Mouse (Mus musculus) gastrocnemius, adult 2 months (tissue): ENCODE measurements around the gene Fam198a. TPM values are rescaled to one million over a fixed set of nuclear protein-coding genes. Genes with fewer than 3 reads are reported as not detected.

ENCODE experiments used
- DNase-seq: peaks from one replicate; pipeline ENCODE4 v3.0.0; 2022
- H3K27ac ChIP-seq: fragments of 200-600 bp; 2 replicates; pipeline ENCODE4 v1.8.1; 2022; ENCODE audit warnings: mild to moderate bottlenecking
- H3K4me3 ChIP-seq: fragments of 200-600 bp; 2 replicates; pipeline ENCODE4 v1.8.1; 2022; ENCODE audit warnings: mild to moderate bottlenecking, moderate library complexity
- CTCF ChIP-seq: fragments of 200-600 bp; IDR thresholded peaks from 2 replicates; pipeline ENCODE4 v1.8.1; 2022; ENCODE audit warnings: antibody characterized with exemption, mild to moderate bottlenecking, moderate library complexity
- intact Hi-C: fragments of 180-260 bp; cut with DNase I; formaldehyde crosslinking; loops from one replicate; pipeline ENCODE4 v1.15.1; 2025
- total RNA-seq, 2 experiments: library from RNA; stranded (reverse); gene quantifications; 2 replicates each; pipeline ENCODE4 v1.2.3; 2021

Fam198a gene
- total RNA-seq, 2 experiments from 2014 or later: 0.97 to 1.6 TPM

- DNase-seq: peak; percentile 80
- Histone ChIP-seq H3K4me3 (peak overlapping the region; percentile 23), H3K27ac (peak overlapping the region; percentile 79)
- TF ChIP-seq CTCF: no peak
- intact Hi-C loops: no loop called here
These were observed 23.6 kb downstream of the Fam198a start for GRCm38 (mm10) chr9:121974141-121974986.

GRCm38 (mm10) chr9:121975321-121975720 lies 24.5 kb downstream of the Fam198a start:
- peak overlapping the region; percentile 79; the same call in 1 of the 2 replicates for H3K27ac ChIP-seq
- intact Hi-C loops: no loop called here
- DNase-seq: peak; percentile 41
- H3K4me3 ChIP-seq: no peak overlapping the region
- TF ChIP-seq CTCF: no peak

- DNase-seq: no peak
- Histone ChIP-seq H3K27ac (no peak overlapping the region), H3K4me3 (no peak overlapping the region)
- intact Hi-C loops: no loop called here
- TF ChIP-seq CTCF: no peak
These were observed 30.3 kb downstream of the Fam198a start for GRCm38 (mm10) chr9:121981046-121981445.

- TF ChIP-seq CTCF: no peak
- intact Hi-C loops: no loop called here
- Histone ChIP-seq H3K4me3 (no peak overlapping the region), H3K27ac (no peak overlapping the region)
- no peak for DNase-seq
These were observed 30.8 kb downstream of the Fam198a start for GRCm38 (mm10) chr9:121981466-121982105.

- intact Hi-C loops: no loop called here
- TF ChIP-seq CTCF: no peak
- DNase-seq: no peak
- no peak overlapping the region for H3K27ac ChIP-seq
- no peak overlapping the region for H3K4me3 ChIP-seq
These were observed 31.4 kb downstream of the Fam198a start for GRCm38 (mm10) chr9:121982214-121982613.

- TF ChIP-seq CTCF: no peak
- DNase-seq: no peak
- intact Hi-C loops: no loop called here
- Histone ChIP-seq H3K27ac (peak overlapping the region; percentile 43; the same call in 1 of the 2 replicates), H3K4me3 (no peak overlapping the region)
These were observed 31.9 kb downstream of the Fam198a start for GRCm38 (mm10) chr9:121982665-121983064.

- peak; percentile 85 for DNase-seq
- intact Hi-C loops: no loop called here
- TF ChIP-seq CTCF: peak; percentile 93
- no peak overlapping the region for H3K4me3 ChIP-seq
- H3K27ac ChIP-seq: peak overlapping the region; percentile 43; the same call in 1 of the 2 replicates
These were observed 32.7 kb downstream of the Fam198a start for GRCm38 (mm10) chr9:121983504-121983903.

- Histone ChIP-seq H3K4me3 (no peak overlapping the region), H3K27ac (no peak overlapping the region)
- DNase-seq: peak; percentile 78
- peak; percentile 100 for TF ChIP-seq CTCF
- intact Hi-C loops: loop anchor here (1.0 to 5.0 kb wide), 2 partner anchors 36 to 107 kb away; no protein-coding TSS in a partner anchor
These were observed 34.0 kb downstream of the Fam198a start for GRCm38 (mm10) chr9:121984465-121985461.

GRCm38 (mm10) chr9:121988910-121989309 lies 38.1 kb downstream of the Fam198a start:
- no peak overlapping the region for H3K4me3 ChIP-seq
- intact Hi-C loops: loop anchor here (5.0 kb wide), 1 partner anchor 112 kb away; no protein-coding TSS in a partner anchor
- TF ChIP-seq CTCF: no peak
- DNase-seq: no peak
- no peak overlapping the region; the same call in 1 of the 2 replicates for H3K27ac ChIP-seq

GRCm38 (mm10) chr9:121989536-121989935 lies 38.7 kb downstream of the Fam198a start:
- intact Hi-C loops: loop anchor here (5.0 kb wide), 1 partner anchor 112 kb away; no protein-coding TSS in a partner anchor
- no peak overlapping the region for H3K4me3 ChIP-seq
- TF ChIP-seq CTCF: no peak
- no peak for DNase-seq
- no peak overlapping the region for H3K27ac ChIP-seq

GRCm38 (mm10) chr9:121991041-121991440 lies 40.3 kb downstream of the Fam198a start:
- intact Hi-C loops: no loop called here
- H3K4me3 ChIP-seq: no peak overlapping the region
- H3K27ac ChIP-seq: no peak overlapping the region
- no peak for DNase-seq
- no peak for TF ChIP-seq CTCF

GRCm38 (mm10) chr9:121993047-121993446 lies 42.3 kb downstream of the Fam198a start:
- no peak overlapping the region for H3K27ac ChIP-seq
- DNase-seq: no peak
- H3K4me3 ChIP-seq: no peak overlapping the region
- intact Hi-C loops: no loop called here
- no peak for TF ChIP-seq CTCF
